Mouse (Mus musculus): ENCODE measurements around the gene Hspa12a.

The Hspa12a gene

GRCm38 (mm10) chr19:58942841-58943828 is at the start of gene Hspa12a, which contains the start of gene Eno4:
Gene Hspa12a, minus strand, starts transcription at chr19:58943654.
Gene Eno4, plus strand, starts transcription at chr19:58943425.
- peak; percentile 94 to 96 for DNase-seq (ENCODE audit: low spot score in 2 of 2)

DNA sequence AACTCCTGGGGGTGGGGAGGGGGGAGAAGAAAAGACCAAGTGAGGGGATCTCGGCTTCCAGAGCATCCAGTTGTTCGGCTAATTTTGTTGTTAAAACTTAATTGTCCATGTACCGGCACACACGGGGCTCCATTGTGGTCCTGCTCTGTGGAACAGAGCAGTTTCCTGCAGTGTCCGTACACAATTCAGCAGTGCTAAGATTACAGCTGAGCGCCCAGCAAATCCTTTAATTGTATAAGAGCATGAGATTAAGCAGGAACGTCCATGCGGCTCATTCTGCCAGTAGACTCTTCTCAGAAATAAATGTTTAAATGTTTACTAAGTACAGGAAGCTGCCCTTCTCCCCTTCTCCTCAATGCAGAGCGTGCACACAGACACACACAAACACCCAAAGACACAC is 38.1 kb upstream of the Hspa12a start:
- DNase-seq (ENCODE audit: low spot score in 2 of 2), result no peak

DNA sequence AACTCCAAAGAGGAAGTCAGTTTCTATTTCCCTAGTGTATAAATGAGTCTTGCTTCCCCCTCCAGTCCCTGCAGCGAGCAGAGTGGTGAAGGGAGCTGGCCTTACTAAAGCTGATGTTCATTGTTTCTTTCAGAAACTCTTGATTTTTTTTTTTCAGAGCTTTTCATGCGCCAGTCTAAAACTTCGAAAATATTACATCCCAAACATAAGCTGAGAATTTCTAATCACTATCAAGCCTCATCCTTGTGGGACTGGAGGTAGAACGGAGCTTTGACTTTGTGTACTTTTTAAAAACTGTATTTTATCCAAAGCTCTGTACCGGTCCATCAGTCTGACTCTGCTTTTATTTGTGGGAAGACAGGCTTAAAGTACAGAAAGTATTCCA is 36.6 kb upstream of the Hspa12a start:
- no peak for DNase-seq (ENCODE audit: low spot score in 2 of 2)

DNA sequence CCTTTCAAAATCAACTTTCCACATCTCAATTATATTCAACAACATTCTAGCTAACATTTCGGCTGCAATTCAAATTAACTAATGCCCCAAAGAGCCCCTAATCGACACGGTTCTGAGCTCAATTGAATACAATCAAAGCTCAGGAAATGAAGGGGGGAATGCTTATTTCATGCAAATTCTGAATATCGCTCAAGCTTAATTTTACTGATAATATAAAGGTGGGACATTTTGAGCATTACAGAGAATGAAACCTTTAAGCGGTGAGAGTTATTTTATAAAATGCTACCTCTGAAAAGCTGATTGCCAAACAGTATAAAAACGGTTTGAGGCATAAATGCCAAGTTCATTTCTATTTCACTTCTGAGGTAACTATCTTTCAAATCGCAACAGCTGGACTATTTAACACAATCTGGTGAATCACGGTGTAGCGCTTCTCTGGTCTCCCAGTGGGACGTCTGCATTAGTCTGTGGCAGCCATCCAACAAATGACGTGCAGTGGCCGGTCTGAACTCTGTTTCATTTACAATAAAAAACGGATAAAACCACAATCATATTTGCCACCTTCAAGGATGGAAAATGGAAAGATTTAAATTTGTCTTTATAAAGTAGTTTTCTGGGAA is 36.1 kb upstream of the Hspa12a start:
- DNase-seq (ENCODE audit: low spot score in 2 of 2), result peak in 1 of 2 experiments; percentile 43

- DNase-seq (ENCODE audit: low spot score in 2 of 2), result no peak
Measured at GRCm38 (mm10) chr19:58978401-58979171, 35.1 kb upstream of the Hspa12a start.

DNA sequence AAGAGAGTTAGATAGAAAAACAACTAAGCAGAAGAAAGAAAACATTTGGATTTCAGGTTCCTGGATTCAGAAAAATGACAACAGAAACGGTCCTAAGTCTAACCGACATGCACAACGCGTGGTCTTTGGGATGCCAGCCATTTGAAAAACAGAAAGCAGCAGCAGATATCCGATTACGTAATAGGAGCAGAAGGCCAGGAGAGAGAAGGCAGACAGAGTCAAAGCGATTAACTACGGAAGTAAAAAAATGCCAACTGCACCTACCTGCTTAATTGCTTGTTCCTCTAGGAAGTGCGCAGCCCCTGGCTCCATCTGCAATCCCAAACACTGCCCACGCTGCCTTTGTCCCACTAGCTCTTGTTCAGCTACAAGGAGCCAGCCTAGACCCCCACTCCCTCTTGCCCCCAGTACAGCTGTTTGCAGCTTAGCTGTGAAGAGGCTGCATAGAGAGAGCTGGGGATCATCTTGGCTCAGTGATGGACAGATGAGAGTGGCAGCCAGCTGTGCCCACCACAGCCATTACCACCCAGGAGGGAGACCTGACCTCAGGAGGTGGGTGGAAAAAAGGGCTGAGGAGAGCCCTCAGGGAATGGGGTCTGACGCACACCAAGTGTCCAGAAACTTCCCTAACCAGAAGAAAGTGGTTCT is 31.9 kb upstream of the Hspa12a start:
- DNase-seq (ENCODE audit: low spot score in 2 of 2), result no peak

DNA sequence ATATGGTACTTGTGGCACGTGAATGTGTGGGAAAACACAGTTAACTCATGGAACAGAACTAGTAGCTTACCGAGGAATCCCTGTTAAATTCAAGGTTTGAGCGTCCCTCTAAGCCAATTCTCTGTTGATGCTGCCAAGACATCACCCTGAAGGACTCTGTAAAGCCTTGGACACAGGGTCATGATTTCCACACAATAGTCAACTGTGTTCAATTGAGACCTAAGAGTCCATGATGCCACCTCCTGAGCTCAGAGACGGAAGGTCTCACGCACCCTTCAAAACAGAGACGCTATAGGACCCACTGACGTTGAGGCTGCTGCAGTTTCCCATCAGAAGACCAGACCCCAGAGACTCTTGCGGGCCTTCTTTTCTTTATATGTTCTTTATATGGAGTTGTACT is 30.7 kb upstream of the Hspa12a start:
- DNase-seq (ENCODE audit: low spot score in 2 of 2), result no peak

DNA sequence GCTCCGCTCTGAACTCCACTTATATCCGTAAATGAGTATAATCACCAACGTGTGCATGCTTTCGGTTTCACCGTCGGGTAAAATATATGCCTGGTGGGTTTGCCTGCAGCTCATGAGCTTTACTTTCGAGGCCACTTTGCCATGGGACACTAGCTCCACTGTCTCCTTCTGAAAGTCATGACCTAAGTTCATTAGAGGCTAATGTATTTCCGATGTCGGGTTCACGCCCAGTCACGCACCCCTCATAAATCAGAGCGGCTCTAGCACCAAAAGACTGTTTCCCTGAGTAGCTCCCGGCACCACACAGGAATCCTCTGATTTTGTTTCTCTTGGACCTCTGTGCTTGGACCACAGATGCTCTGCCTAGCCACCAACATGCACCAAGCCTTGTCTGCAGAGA is 27.4 kb upstream of the Hspa12a start:
- no peak for DNase-seq (ENCODE audit: low spot score in 2 of 2)

- DNase-seq (ENCODE audit: low spot score in 2 of 2), result no peak
Measured at GRCm38 (mm10) chr19:58968731-58969506, 25.5 kb upstream of the Hspa12a start.

- DNase-seq (ENCODE audit: low spot score in 2 of 2), result no peak
Measured at GRCm38 (mm10) chr19:58963011-58963410, 19.6 kb upstream of the Hspa12a start.

GRCm38 (mm10) chr19:58954779-58955178 is 11.3 kb upstream of the Hspa12a start:
- DNase-seq (ENCODE audit: low spot score in 2 of 2), result no peak

GRCm38 (mm10) chr19:58952236-58952635 is 8.8 kb upstream of the Hspa12a start:
- DNase-seq (ENCODE audit: low spot score in 2 of 2), result no peak

- DNase-seq (ENCODE audit: low spot score in 2 of 2), result no peak
Measured at GRCm38 (mm10) chr19:58951521-58951920, 8.1 kb upstream of the Hspa12a start.

DNA sequence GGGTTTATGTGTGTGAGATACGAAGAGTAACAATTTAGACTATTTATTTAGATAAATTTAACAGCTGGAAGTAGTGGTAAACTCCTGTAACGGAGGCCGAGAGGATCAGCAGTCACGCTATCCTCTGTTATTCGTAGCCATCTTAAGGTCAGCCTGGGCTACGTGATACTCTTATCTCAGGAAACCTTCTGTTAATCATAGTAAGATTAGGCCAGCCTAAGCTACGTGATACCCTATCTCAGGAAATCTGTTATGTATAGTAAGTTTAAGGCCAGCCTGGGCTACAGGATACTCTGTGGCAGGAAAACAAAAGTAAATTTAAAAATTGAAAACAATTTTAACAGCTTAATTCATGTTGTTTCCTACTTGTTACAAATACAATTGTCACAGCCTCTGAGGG is 2.5 kb upstream of the Hspa12a start:
- DNase-seq (ENCODE audit: low spot score in 2 of 2), result no peak

GRCm38 (mm10) chr19:58933062-58933461 is 10.4 kb downstream of the Hspa12a start:
- DNase-seq (ENCODE audit: low spot score in 2 of 2), result no peak

DNA sequence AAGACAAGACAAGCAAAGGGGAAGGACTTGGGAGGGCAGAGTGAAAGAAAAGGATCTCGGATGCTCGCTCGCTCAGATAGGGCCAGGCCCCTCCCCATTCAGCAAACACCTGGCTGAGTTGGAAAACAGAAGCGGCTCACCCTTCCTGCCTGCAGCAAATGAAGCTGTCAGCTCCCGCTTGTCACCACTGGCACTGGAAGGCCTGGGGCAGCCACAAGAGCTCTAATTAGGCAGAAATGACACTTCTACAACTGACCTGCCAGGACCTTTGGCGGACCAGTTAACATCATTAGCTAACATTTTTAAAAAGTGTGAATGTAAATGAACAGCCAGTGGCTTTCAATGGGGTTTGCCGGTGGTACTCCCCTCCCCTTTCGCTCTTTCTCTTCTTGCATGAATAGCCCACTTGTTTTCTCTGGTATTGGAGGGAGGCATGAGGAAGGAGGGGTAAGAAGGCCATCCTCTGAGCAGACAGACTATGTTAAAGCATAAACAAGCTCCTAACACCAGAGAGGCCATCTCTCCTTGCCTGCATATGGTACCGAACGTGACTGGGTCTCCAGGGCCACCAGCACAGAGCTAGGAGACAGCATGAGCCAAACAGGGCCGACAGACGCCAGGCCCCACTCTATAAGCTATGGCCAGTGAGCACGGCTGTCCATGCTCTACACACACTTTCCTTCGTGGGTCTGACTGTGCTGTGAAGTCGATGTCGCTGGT is 12.2 kb downstream of the Hspa12a start:
- DNase-seq (ENCODE audit: low spot score in 2 of 2), result no peak

GRCm38 (mm10) chr19:58919148-58919547 is 24.3 kb downstream of the Hspa12a start:
- no peak for DNase-seq (ENCODE audit: low spot score in 2 of 2)

- DNase-seq (ENCODE audit: low spot score in 2 of 2), result no peak
Measured at GRCm38 (mm10) chr19:58918597-58918996, 24.9 kb downstream of the Hspa12a start.

- DNase-seq (ENCODE audit: low spot score in 2 of 2), result no peak
Measured at GRCm38 (mm10) chr19:58913301-58913700, 30.2 kb downstream of the Hspa12a start.

GRCm38 (mm10) chr19:58911386-58911785 is 32.1 kb downstream of the Hspa12a start:
- peak; percentile 81 to 88 for DNase-seq (ENCODE audit: low spot score in 2 of 2)

All from cerebellum, postnatal 4 days (tissue).